Mouse (Mus musculus) CH12.LX (cell line): ENCODE results near the gene Ippk.

Source experiments
- CTCF ChIP-seq, 2 experiments: IDR thresholded peaks in 1 of 2; conservative IDR thresholded peaks in 1 of 2; 2 replicates each; pipeline ENCODE4 v1.5.1; 2011 to 2012; ENCODE audit warnings: low read depth in 2 of 2, low read length in 2 of 2, improper control_type of control experiment in 1 of 2, inconsistent platforms in 1 of 2, mild to moderate bottlenecking in 1 of 2, moderate library complexity in 1 of 2
- ELF1 ChIP-seq: IDR thresholded peaks from 2 replicates; pipeline ENCODE4 v1.6.1; 2014; ENCODE audit warnings: low read depth, mild to moderate bottlenecking, inconsistent platforms, low read length, improper control_type of control experiment
- EP300 ChIP-seq: IDR thresholded peaks from 2 replicates; pipeline ENCODE4 v1.6.1; 2011; ENCODE audit warnings: low read length, improper control_type of control experiment
- ETS1 ChIP-seq: conservative IDR thresholded peaks from 2 replicates; pipeline ENCODE4 v1.6.1; 2012; ENCODE audit warnings: low read depth, mild to moderate bottlenecking, inconsistent platforms, low read length, improper control_type of control experiment, moderate library complexity
- HCFC1 ChIP-seq: IDR thresholded peaks from 2 replicates; pipeline ENCODE4 v1.6.1; 2012; ENCODE audit warnings: low read depth, mild to moderate bottlenecking, inconsistent platforms, low read length, improper control_type of control experiment
- JUND ChIP-seq: conservative IDR thresholded peaks from 2 replicates; pipeline ENCODE4 v1.6.1; 2011; ENCODE audit warnings: low read depth, low read length, improper control_type of control experiment
- KAT2A ChIP-seq: IDR thresholded peaks from 2 replicates; pipeline ENCODE4 v1.6.1; 2012; ENCODE audit warnings: low read length, improper control_type of control experiment, inconsistent platforms; ENCODE audit not compliant: insufficient replicate concordance
- MAFK ChIP-seq: IDR thresholded peaks from 2 replicates; pipeline ENCODE4 v1.6.1; 2011; ENCODE audit warnings: low read length, improper control_type of control experiment; ENCODE audit not compliant: insufficient replicate concordance
- MAX ChIP-seq: IDR thresholded peaks from 2 replicates; pipeline ENCODE4 v1.6.1; 2011; ENCODE audit warnings: low read length, improper control_type of control experiment
- NRF1 ChIP-seq: IDR thresholded peaks from 2 replicates; pipeline ENCODE4 v1.6.1; 2014; ENCODE audit warnings: low read depth, mild to moderate bottlenecking, inconsistent platforms, low read length, improper control_type of control experiment, moderate library complexity
- POLR2A ChIP-seq: IDR thresholded peaks from 2 replicates; pipeline ENCODE4 v1.6.1; 2011; ENCODE audit warnings: low read depth, mild to moderate bottlenecking, improper control_type of control experiment, low read length
- TBP ChIP-seq: conservative IDR thresholded peaks from 2 replicates; pipeline ENCODE4 v1.6.1; 2011; ENCODE audit warnings: low read depth, low read length, improper control_type of control experiment
- ZMIZ1 ChIP-seq: IDR thresholded peaks from 2 replicates; pipeline ENCODE4 v1.6.1; 2012; ENCODE audit warnings: low read depth, mild to moderate bottlenecking, inconsistent platforms, low read length, improper control_type of control experiment

DNA sequence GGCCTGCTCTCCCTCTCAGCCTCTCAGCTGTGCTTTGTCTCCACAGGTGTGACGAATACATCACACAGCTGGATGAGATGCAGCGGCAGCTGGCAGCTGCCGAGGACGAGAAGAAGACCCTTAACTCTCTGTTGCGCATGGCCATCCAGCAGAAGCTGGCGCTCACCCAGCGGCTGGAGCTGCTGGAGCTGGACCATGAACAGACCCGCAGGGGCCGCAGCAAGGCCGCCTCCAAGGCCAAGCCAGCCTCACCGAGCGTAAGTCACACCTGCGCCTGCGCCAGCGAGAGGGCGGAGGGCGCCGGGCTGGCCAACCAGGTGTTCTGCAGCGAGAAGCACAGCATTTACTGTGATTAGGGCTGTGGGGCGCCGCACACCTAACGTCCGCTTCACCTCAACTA lies 38.1 kb upstream of the Ippk start:
- TF ChIP-seq ETS1 = no peak
- no peak for TF ChIP-seq ZMIZ1
- no peak for TF ChIP-seq CTCF (conservative IDR thresholded peaks at IDR 0.05 in 1 of 2, IDR thresholded peaks at IDR 0.05 in 1 of 2; ENCODE audit: low read depth in 2 of 2, low read length in 2 of 2)
- TF ChIP-seq KAT2A = no peak
- TF ChIP-seq TBP = no peak
- no peak for TF ChIP-seq EP300
- TF ChIP-seq POLR2A = no peak
- TF ChIP-seq JUND = no peak
- TF ChIP-seq MAX = no peak
- TF ChIP-seq MAFK = no peak
- TF ChIP-seq HCFC1 = no peak
- TF ChIP-seq NRF1 = no peak
- no peak for TF ChIP-seq ELF1
